Comparison of ENCODE assay signal across 8 mouse cellular contexts in the genomic region with DNA sequence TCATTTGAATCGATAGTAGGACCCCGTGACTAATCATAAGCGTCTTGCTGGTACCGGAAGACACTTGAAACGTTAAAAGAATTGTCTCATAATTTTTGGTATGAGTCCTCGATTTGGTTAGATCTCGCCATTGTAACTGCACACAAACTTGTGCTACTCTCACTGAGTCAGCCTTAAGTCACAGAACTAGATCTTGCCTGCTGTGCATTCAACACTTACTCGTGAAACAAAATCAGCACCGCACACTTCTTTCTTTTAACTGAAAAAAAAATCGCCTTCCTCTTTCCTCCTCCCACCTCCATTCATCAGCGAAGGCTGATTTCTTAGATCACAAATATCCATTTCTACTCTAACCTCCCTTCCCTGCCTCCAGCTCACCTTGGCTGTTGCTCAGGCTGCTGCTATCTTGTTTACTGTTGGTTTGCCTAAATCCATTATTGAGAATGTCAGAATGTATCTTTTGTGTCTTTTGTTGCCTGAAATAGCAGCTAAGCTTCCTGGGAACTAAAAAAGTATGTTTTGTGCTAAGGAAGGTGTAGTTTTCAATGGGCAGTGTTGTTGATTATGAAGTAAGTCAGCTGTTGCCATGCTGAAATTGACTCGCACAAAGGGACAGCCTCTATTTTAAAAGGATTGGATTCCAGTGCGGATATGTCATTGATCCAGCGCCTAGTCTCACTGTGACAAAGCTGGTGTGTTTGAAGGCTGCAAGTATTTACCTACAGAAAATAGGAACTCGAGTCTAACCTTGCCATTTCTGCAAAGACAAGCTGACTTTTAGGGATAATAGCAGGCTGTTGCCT. TPM values are rescaled to one million over a fixed set of nuclear protein-coding genes. Genes with fewer than 3 reads are reported as not detected.
A peak's percentile ranks its signal among the peaks of the same experiment; 100 is the strongest.
DNase-seq lines count a peak whose midpoint lies in the region; ATAC-seq and TF ChIP-seq lines count a peak whose summit lies in the region.

No protein-coding gene starts in this region.

- no peak for ATAC-seq in erythroblast, adult 5-6 weeks (replicated peaks; ENCODE audit: low FRiP score, poor library complexity, severe bottlenecking)
- ATAC-seq in embryonic facial prominence, embryonic 15.5 days (ENCODE audit: insufficient number of reproducible peaks, low FRiP score, low TSS enrichment, low read depth) = no peak
- no peak for ATAC-seq in limb, embryonic 15.5 days (ENCODE audit: insufficient number of reproducible peaks, low FRiP score, low TSS enrichment, low read depth)
- ATAC-seq in stomach, postnatal 0 days (ENCODE audit: low FRiP score, low TSS enrichment) = no peak

- peak overlapping the region; percentile 82 for H3K27ac ChIP-seq in embryonic facial prominence, embryonic 15.5 days (replicated peaks)
- H3K27ac ChIP-seq in limb, embryonic 15.5 days = no peak overlapping the region; the same call in 1 of the 2 replicates
- H3K27ac ChIP-seq in stomach, postnatal 0 days (replicated peaks) = peak overlapping the region; percentile 76; the same call in 1 of the 2 replicates

- H3K9me3 ChIP-seq in erythroblast, embryonic 14.5 days (ENCODE audit: control insufficient read depth, low read length) = no peaks in the 10 kb centered on the region
- H3K9me3 ChIP-seq in embryonic facial prominence, embryonic 15.5 days (replicated peaks) = no peaks in the 10 kb centered on the region
- H3K9me3 ChIP-seq in limb, embryonic 15.5 days = no peaks in the 10 kb centered on the region
- no peaks in the 10 kb centered on the region for H3K9me3 ChIP-seq in stomach, postnatal 0 days (ENCODE audit: control insufficient read depth, low read length)

- H3K4me2 ChIP-seq in embryonic facial prominence, embryonic 15.5 days (replicated peaks) = peak overlapping the region; percentile 82
- peak overlapping the region; percentile 79 for H3K4me2 ChIP-seq in limb, embryonic 15.5 days
- H3K4me2 ChIP-seq in stomach, postnatal 0 days (replicated peaks; ENCODE audit: low read depth) = peak overlapping the region; percentile 99

- H3K4me3 ChIP-seq in erythroblast, embryonic 14.5 days (replicated peaks) = peak overlapping the region; percentile 67
- H3K4me3 ChIP-seq in embryonic facial prominence, embryonic 15.5 days (replicated peaks) = peak overlapping the region; percentile 90
- H3K4me3 ChIP-seq in limb, embryonic 15.5 days = peak overlapping the region; percentile 68
- H3K4me3 ChIP-seq in stomach, postnatal 0 days (ENCODE audit: low read depth, low read length) = peak overlapping the region; percentile 89

- under 1% methylated on average over 15 of the region's 15 CpGs for WGBS in embryonic facial prominence, embryonic 15.5 days
- 9% methylated on average over 15 of the region's 15 CpGs for WGBS in limb, embryonic 15.5 days
- WGBS in stomach, postnatal 0 days = 4% methylated on average over 15 of the region's 15 CpGs

- DNase-seq in 3134 (ENCODE audit: extremely low read depth, insufficient read length, low spot score) (peak; percentile 11), MN1 (ENCODE audit: low spot score) (no peak)
- DNase-seq in stomach, postnatal 0 days (ENCODE audit: low spot score) = no peak
- DNase-seq in thymus, postnatal 4 days = no peak

- no peak for TF ChIP-seq CTCF in stomach, postnatal 0 days (IDR thresholded peaks at IDR 0.05; ENCODE audit: low read depth)

- H3K27me3 ChIP-seq in erythroblast, embryonic 14.5 days (ENCODE audit: control insufficient read depth) = peaks cover 39% of the 10 kb centered on the region
- H3K27me3 ChIP-seq in embryonic facial prominence, embryonic 15.5 days = no peaks in the 10 kb centered on the region
- no peaks in the 10 kb centered on the region; the same call in 1 of the 2 replicates for H3K27me3 ChIP-seq in limb, embryonic 15.5 days
- H3K27me3 ChIP-seq in stomach, postnatal 0 days (ENCODE audit: control insufficient read depth, insufficient read depth, low read length) = no peaks in the 10 kb centered on the region

- H3K4me1 ChIP-seq in erythroblast, embryonic 14.5 days (ENCODE audit: control insufficient read depth) = peaks cover 18% of the 10 kb centered on the region
- H3K4me1 ChIP-seq in embryonic facial prominence, embryonic 15.5 days = peaks cover 14% of the 10 kb centered on the region
- peaks cover 11% of the 10 kb centered on the region; the same call in 1 of the 2 replicates for H3K4me1 ChIP-seq in limb, embryonic 15.5 days
- peaks cover 2% of the 10 kb centered on the region; the same call in 1 of the 2 replicates for H3K4me1 ChIP-seq in stomach, postnatal 0 days (replicated peaks; ENCODE audit: control insufficient read depth, insufficient read depth)

- no peak for TF ChIP-seq EP300 in stomach, postnatal 0 days (optimal IDR thresholded peaks at IDR 0.05)

- H3K9ac ChIP-seq in embryonic facial prominence, embryonic 15.5 days = peak overlapping the region; percentile 72
- H3K9ac ChIP-seq in limb, embryonic 15.5 days = peak overlapping the region; percentile 81
- H3K9ac ChIP-seq in stomach, postnatal 0 days (ENCODE audit: low read length) = peak overlapping the region; percentile 80

- H3K36me3 ChIP-seq in erythroblast, embryonic 14.5 days (ENCODE audit: control insufficient read depth) = no peaks in the 10 kb centered on the region
- no peaks in the 10 kb centered on the region for H3K36me3 ChIP-seq in embryonic facial prominence, embryonic 15.5 days
- no peaks in the 10 kb centered on the region for H3K36me3 ChIP-seq in limb, embryonic 15.5 days
- no peaks in the 10 kb centered on the region for H3K36me3 ChIP-seq in stomach, postnatal 0 days (ENCODE audit: control insufficient read depth, insufficient read depth, low read length)

RNA-seq across cellular contexts. Expression of a gene that starts 1.4 kb away (rescaled TPM):
- 0.04 TPM in 1 of 2 replicates, not detected in the other for polyA plus RNA-seq in erythroblast, embryonic 14.5 days (2012)
- total RNA-seq in erythroblast, adult 5-6 weeks (2015; ENCODE audit: low replicate concordance) = 16.3 and 16.7 TPM in 2 replicates
- 8.2 and 9.3 TPM in 2 replicates for total RNA-seq in erythroblast, adult 5-6 weeks (2017; ENCODE audit: low replicate concordance)
- polyA plus RNA-seq in embryonic facial prominence, embryonic 15.5 days (2015; fragmentation: Nextera tagmentation; extraction: Ambion mirVana) = 29.6 and 34.3 TPM in 2 replicates
- polyA plus RNA-seq in limb, embryonic 15.5 days (2015; fragmentation: Nextera tagmentation; extraction: Ambion mirVana) = 24.3 and 27.6 TPM in 2 replicates
- 8.0 and 8.6 TPM in 2 replicates for polyA plus RNA-seq in stomach, postnatal 0 days (2015; fragmentation: Nextera tagmentation; extraction: Ambion mirVana)
